Mouse (Mus musculus) testis, adult 2 months (tissue): ENCODE measurements at regions not wholly inside any gene's neighbourhood (a gene's known extent, or its start where the extent isn't known, plus 50 kb on each side); places are given as distances from the start of the nearest gene placed in this dataset.

Experiments used
- CTCF ChIP-seq: fragments of 200-500 bp; IDR thresholded peaks from 2 replicates; pipeline ENCODE4 v1.5.1; 2012; ENCODE audit warnings: low read depth, mild to moderate bottlenecking, inconsistent platforms, low read length, moderate library complexity; ENCODE audit not compliant: control insufficient read depth, insufficient read depth, insufficient replicate concordance
- POLR2A ChIP-seq: fragments of 200-500 bp; IDR thresholded peaks from 2 replicates; pipeline ENCODE4 v1.6.1; 2012; ENCODE audit warnings: low read depth, mild to moderate bottlenecking, inconsistent platforms, low read length, moderate library complexity; ENCODE audit not compliant: control insufficient read depth

- no peak for TF ChIP-seq CTCF
- no peak for TF ChIP-seq POLR2A
These were observed 1226.8 kb upstream of the Gm7489 start for GRCm38 (mm10) chr15:52657916-52658315.
